Mouse (Mus musculus) brain, embryonic 14.5 days (tissue): ENCODE data around the gene Vmn2r41.
"Not testable (repeated sequence)": the region's sequence is repeated elsewhere in the genome, so short reads cannot be mapped to it uniquely, and the experiment has no call there.

Source experiments
- CTCF ChIP-seq: fragments of 200-500 bp; IDR thresholded peaks from 2 replicates; pipeline ENCODE4 v1.5.1; 2012; ENCODE audit warnings: inconsistent platforms, mild to moderate bottlenecking, moderate library complexity, borderline replicate concordance; ENCODE audit not compliant: insufficient read depth, insufficient read length; ENCODE audit errors: extremely low read depth
- POLR2A ChIP-seq: fragments of 200-500 bp; IDR thresholded peaks from 2 replicates; pipeline ENCODE4 v1.6.1; 2012; ENCODE audit warnings: mild to moderate bottlenecking, inconsistent platforms, borderline replicate concordance; ENCODE audit not compliant: poor library complexity, insufficient read depth, insufficient read length, severe bottlenecking; ENCODE audit errors: extremely low read depth

DNA sequence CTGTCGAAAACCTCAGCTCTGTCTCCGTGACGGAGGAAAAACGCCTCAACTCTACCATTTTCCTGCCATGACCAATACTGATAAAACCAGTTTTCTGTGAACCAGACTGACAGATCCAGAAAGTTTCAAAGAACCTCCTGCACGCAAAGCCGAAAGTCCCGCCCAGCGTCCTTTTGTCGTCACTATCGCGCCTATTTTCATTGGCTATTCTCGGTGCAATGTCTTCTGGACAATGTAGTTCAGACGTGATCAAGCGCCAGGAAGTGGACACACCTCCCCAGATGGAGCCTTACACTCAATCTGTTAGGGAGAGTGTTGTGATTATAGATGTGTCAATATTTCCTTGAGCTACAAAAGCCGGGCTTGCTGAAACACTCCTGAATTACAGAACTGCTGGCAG is 68.6 kb downstream of the Vmn2r41 start:
- TF ChIP-seq POLR2A, CTCF: not testable (repeated sequence)
